Mouse (Mus musculus) E14TG2a.4 (cell line): ENCODE results near the gene Zfp692.
A peak's percentile ranks its signal among the peaks of the same experiment; 100 is the strongest.

Experiments
- CTCF ChIP-seq: conservative IDR thresholded peaks from 2 replicates; pipeline ENCODE4 v1.5.1; 2014; ENCODE audit warnings: low read length
- NANOG ChIP-seq: IDR thresholded peaks from 2 replicates; pipeline ENCODE4 v1.6.1; 2014; ENCODE audit warnings: borderline replicate concordance, low read length, mixed read lengths
- POU5F1 ChIP-seq: IDR thresholded peaks from 2 replicates; pipeline ENCODE4 v1.6.1; 2014; ENCODE audit warnings: low read length, borderline replicate concordance

DNA sequence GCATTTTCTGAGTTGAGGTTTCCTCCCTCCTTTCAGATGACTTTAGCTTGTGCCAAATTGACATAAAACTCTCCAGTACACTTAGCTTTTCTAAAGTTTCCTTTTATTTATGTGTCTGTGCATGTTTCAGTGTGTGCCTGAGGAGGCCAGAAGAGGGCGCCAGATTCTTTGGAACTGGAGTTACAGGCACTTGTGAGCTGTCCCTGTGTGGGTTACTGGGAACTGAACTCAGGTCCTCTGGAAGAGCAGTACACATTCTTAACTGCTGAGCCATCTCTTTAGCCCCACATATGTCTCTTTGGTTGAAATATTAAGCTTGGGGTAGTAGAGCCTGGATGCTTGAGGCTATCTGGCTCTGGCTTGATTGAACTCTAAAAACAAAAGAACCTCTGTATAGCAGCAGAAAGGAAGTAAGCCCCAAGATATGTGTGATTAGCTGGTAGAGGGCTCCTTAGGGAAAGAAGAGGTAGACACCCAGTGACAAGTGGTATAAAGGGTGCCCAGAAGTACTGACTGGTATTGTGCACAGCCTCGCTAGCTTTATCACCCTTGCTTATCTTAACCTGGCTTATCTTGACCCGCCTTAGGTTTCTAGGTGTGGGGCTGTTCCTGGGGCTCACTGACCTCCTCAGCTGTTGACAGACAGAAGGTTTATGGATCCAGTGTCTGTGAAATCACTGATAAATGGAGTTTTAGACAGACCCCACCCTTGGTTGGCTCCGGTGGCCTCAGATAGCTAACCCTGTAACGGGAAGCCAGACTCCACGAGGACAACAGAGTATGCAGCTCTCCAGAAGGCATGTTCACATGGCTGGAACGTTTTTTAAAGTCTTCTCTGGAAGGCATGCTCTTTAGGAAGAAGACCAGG lies 46.0 kb downstream of the Zfp692 start:
- peak; percentile 80 for TF ChIP-seq CTCF
- TF ChIP-seq POU5F1 = no peak
- no peak for TF ChIP-seq NANOG
